ENCODE assay signal across 25 mouse cellular contexts in the genomic region with DNA sequence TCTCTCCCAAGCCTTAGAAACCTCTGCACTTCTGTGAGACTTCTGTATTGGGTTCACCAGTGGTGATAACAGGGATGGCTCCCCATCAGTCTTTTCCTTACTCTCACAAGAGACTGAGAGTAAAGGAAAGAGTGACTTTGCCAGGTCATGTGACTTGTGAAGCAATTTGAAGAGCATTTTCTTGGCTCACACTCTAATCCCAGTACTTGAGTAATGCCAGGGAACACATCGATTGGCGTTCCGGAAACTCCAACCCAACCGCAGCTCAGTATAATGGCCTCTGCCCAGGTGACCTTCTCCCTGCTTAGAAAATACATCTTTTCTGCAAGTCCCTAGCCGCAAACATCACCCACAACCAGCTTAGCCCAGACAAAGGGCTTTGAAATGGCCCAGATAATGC.
DNase-seq lines count a peak whose midpoint lies in the region; ATAC-seq and TF ChIP-seq lines count a peak whose summit lies in the region.
"Had no signal": no experiment of that assay in that cellular context is flagged by ENCODE, and none has a peak within 500 bp of the region (broad histone marks: within the 10 kb centered on the region; RNA-seq: fewer than 3 reads in every experiment).

No protein-coding gene starts in this region.

- H3K27me3 ChIP-seq in embryonic facial prominence, embryonic 14.5 days (replicated peaks; ENCODE audit: control insufficient read depth, insufficient read depth, low read length), result no peaks in the 10 kb centered on the region
- H3K27me3 ChIP-seq in embryonic facial prominence, embryonic 10.5 days (replicated peaks; ENCODE audit: low read depth, poor library complexity, severe bottlenecking), result peaks cover 14% of the 10 kb centered on the region
- H3K27me3 ChIP-seq in lung, embryonic 16.5 days (ENCODE audit: control insufficient read depth, insufficient read depth, low read depth, low read length), result no peaks in the 10 kb centered on the region
- H3K27me3 ChIP-seq: forebrain, embryonic 15.5 days; hindbrain, embryonic 15.5 days; kidney, embryonic 15.5 days; midbrain, embryonic 12.5 days; neural tube, embryonic 13.5 days had no signal

- H3K4me3 ChIP-seq in embryonic facial prominence, embryonic 14.5 days (ENCODE audit: low read depth, low read length), result no peak overlapping the region
- no peak overlapping the region for H3K4me3 ChIP-seq in embryonic facial prominence, embryonic 10.5 days
- no peak overlapping the region for H3K4me3 ChIP-seq in lung, adult 2 months (replicated peaks; ENCODE audit: extremely low read depth, low read depth, low read length)
- H3K4me3 ChIP-seq in lung, embryonic 16.5 days (ENCODE audit: low read length), result no peak overlapping the region
- H3K4me3 ChIP-seq: forebrain, embryonic 15.5 days; hindbrain, embryonic 10.5 days; hindbrain, embryonic 15.5 days; kidney, embryonic 15.5 days; midbrain, embryonic 12.5 days; neural tube, embryonic 13.5 days had no signal

- H3K4me2 ChIP-seq in embryonic facial prominence, embryonic 14.5 days (ENCODE audit: low read depth, low read length), result no peak overlapping the region
- no peak overlapping the region for H3K4me2 ChIP-seq in lung, embryonic 16.5 days (ENCODE audit: low read depth, low read length)
- H3K4me2 ChIP-seq: forebrain, embryonic 15.5 days; hindbrain, embryonic 15.5 days; kidney, embryonic 15.5 days; liver, embryonic 11.5 days; midbrain, embryonic 12.5 days; neural tube, embryonic 13.5 days had no signal

- H3K9ac ChIP-seq in embryonic facial prominence, embryonic 14.5 days (ENCODE audit: low read depth, low read length), result no peak overlapping the region
- no peak overlapping the region for H3K9ac ChIP-seq in lung, embryonic 16.5 days (ENCODE audit: low read length)
- H3K9ac ChIP-seq: forebrain, embryonic 15.5 days; hindbrain, embryonic 15.5 days; kidney, embryonic 15.5 days; midbrain, embryonic 12.5 days; neural tube, embryonic 13.5 days had no signal

- TF ChIP-seq POLR2A in lung, adult 2 months (IDR thresholded peaks at IDR 0.05; ENCODE audit: borderline replicate concordance, extremely low read depth, low read depth, low read length), result no peak

- H3K36me3 ChIP-seq in embryonic facial prominence, embryonic 14.5 days (ENCODE audit: control insufficient read depth, insufficient read depth, low read length), result no peaks in the 10 kb centered on the region
- H3K36me3 ChIP-seq in embryonic facial prominence, embryonic 10.5 days (replicated peaks), result no peaks in the 10 kb centered on the region
- H3K36me3 ChIP-seq in lung, embryonic 16.5 days (ENCODE audit: control insufficient read depth, insufficient read depth, low read length), result no peaks in the 10 kb centered on the region
- H3K36me3 ChIP-seq: forebrain, embryonic 15.5 days; G1E; hindbrain, embryonic 10.5 days; hindbrain, embryonic 15.5 days; kidney, embryonic 15.5 days; midbrain, embryonic 12.5 days; neural tube, embryonic 13.5 days had no signal

- 83% methylated on average over 5 of the region's 5 CpGs for WGBS in embryonic facial prominence, embryonic 14.5 days
- 96% methylated on average over 5 of the region's 5 CpGs for WGBS in embryonic facial prominence, embryonic 10.5 days
- 55% methylated on average over 5 of the region's 5 CpGs for WGBS in lung, adult 2 months
- WGBS in lung, embryonic 16.5 days, result 51% methylated on average over 5 of the region's 5 CpGs

- DNase-seq in embryonic facial prominence, embryonic 14.5 days (ENCODE audit: low spot score), result peak; percentile 24
- DNase-seq in embryonic facial prominence, embryonic 10.5 days (ENCODE audit: low spot score), result no peak
- peak; percentile 6 for DNase-seq in lung, adult 2 months
- DNase-seq in lung, postnatal 14 days, result no peak
- DNase-seq in frontal cortex, postnatal 36 days (ENCODE audit: low spot score in 2 of 2), result no peak
- DNase-seq: adrenal gland, postnatal 25 days; cerebellum, adult 8-10 months; cerebellum, postnatal 25 days; heart, postnatal 14 days; kidney, adult 11 months; kidney, postnatal 25 days; retina, postnatal 1 day; right cerebral cortex, postnatal 14 days; thymus, postnatal 4 days had no signal

- ATAC-seq in embryonic facial prominence, embryonic 14.5 days (ENCODE audit: low read depth), result no peak
- ATAC-seq in lung, embryonic 16.5 days (ENCODE audit: low read depth), result peak; percentile 51; the same call in 1 of the 2 replicates
- no peak for ATAC-seq in monocyte, adult 5-6 weeks (replicated peaks; ENCODE audit: insufficient number of reproducible peaks, low FRiP score, low TSS enrichment, poor library complexity, severe bottlenecking)
- ATAC-seq: forebrain, embryonic 15.5 days; inflammation-experienced regulatory T-cells, adult 6 months had no signal

- H3K4me1 ChIP-seq in embryonic facial prominence, embryonic 14.5 days (ENCODE audit: control insufficient read depth, insufficient read depth, low read length), result no peaks in the 10 kb centered on the region
- peaks cover 28% of the 10 kb centered on the region for H3K4me1 ChIP-seq in embryonic facial prominence, embryonic 10.5 days
- H3K4me1 ChIP-seq in lung, adult 2 months (ENCODE audit: control insufficient read depth, insufficient read depth, low read length), result no peaks in the 10 kb centered on the region
- H3K4me1 ChIP-seq in lung, embryonic 16.5 days (replicated peaks; ENCODE audit: control insufficient read depth, insufficient read depth, low read length), result no peaks in the 10 kb centered on the region
- H3K4me1 ChIP-seq: kidney, embryonic 15.5 days had no signal

- no peaks in the 10 kb centered on the region for H3K9me3 ChIP-seq in embryonic facial prominence, embryonic 14.5 days (ENCODE audit: control insufficient read depth, low read length)
- no peaks in the 10 kb centered on the region for H3K9me3 ChIP-seq in embryonic facial prominence, embryonic 10.5 days
- no peaks in the 10 kb centered on the region for H3K9me3 ChIP-seq in lung, embryonic 16.5 days (ENCODE audit: control insufficient read depth, low read length)
- H3K9me3 ChIP-seq: forebrain, embryonic 15.5 days; hindbrain, embryonic 10.5 days; hindbrain, embryonic 15.5 days; kidney, embryonic 15.5 days; midbrain, embryonic 12.5 days; neural tube, embryonic 13.5 days had no signal

- no peak for TF ChIP-seq CTCF in lung, adult 2 months (IDR thresholded peaks at IDR 0.05; ENCODE audit: insufficient read depth, low read length)

- H3K27ac ChIP-seq in embryonic facial prominence, embryonic 14.5 days (replicated peaks; ENCODE audit: low read depth, low read length), result no peak overlapping the region
- H3K27ac ChIP-seq in embryonic facial prominence, embryonic 10.5 days (replicated peaks), result no peak overlapping the region
- no peak overlapping the region for H3K27ac ChIP-seq in lung, embryonic 16.5 days (ENCODE audit: low read length)
- H3K27ac ChIP-seq: forebrain, embryonic 15.5 days; hindbrain, embryonic 15.5 days; kidney, embryonic 15.5 days; midbrain, embryonic 12.5 days; neural tube, embryonic 13.5 days had no signal

Comparison
In these comparisons a context has a peak if more than half of its experiments do, and no peak if none do; other contexts are left out.
1. DNase-seq: peak in embryonic facial prominence, embryonic 14.5 days (single experiment) and lung, adult 2 months (single experiment); none in embryonic facial prominence, embryonic 10.5 days (single experiment), lung, postnatal 14 days (single experiment) and frontal cortex, postnatal 36 days (0 of 2).